Mouse (Mus musculus) hindbrain, embryonic 14.5 days (tissue): ENCODE measurements around the gene Ralgps1. TPM values are rescaled to one million over a fixed set of nuclear protein-coding genes. Genes with fewer than 3 reads are reported as not detected.

Source experiments
- ATAC-seq: fragments of 200-750 bp; cut with Nextera tagmentation; 2 replicates; pipeline ENCODE4 v1.8.0; 2017; ENCODE audit warnings: moderate number of reproducible peaks, mild to moderate bottlenecking, moderate TSS enrichment, moderate library complexity; ENCODE audit not compliant: low FRiP score
- DNase-seq: peaks from one replicate; pipeline ENCODE4 v3.0.0-alpha.2; 2015; ENCODE audit warnings: low spot score
- H3K27ac ChIP-seq: fragments of 300-500 bp; sonication (generic); 2 replicates; pipeline ENCODE4 v1.5.1; 2014; ENCODE audit warnings: mild to moderate bottlenecking, moderate library complexity
- H3K27me3 ChIP-seq: fragments of 300-500 bp; sonication (generic); 2 replicates; pipeline ENCODE4 v1.6.1; 2014; ENCODE audit warnings: mild to moderate bottlenecking, low read length, mixed read lengths; ENCODE audit not compliant: control insufficient read depth, insufficient read depth
- H3K36me3 ChIP-seq: fragments of 300-500 bp; sonication (generic); replicated peaks from 2 replicates; pipeline ENCODE4 v1.6.1; 2014; ENCODE audit not compliant: control insufficient read depth, insufficient read depth
- H3K4me1 ChIP-seq: fragments of 300-500 bp; sonication (generic); replicated peaks from 2 replicates; pipeline ENCODE4 v1.6.1; 2014; ENCODE audit warnings: antibody characterized with exemption, low read length, mixed read lengths; ENCODE audit not compliant: control insufficient read depth, insufficient read depth
- H3K4me2 ChIP-seq: fragments of 300-500 bp; sonication (generic); replicated peaks from 2 replicates; pipeline ENCODE4 v1.6.1; 2014; ENCODE audit warnings: mild to moderate bottlenecking, moderate library complexity
- H3K4me3 ChIP-seq: fragments of 300-500 bp; sonication (generic); replicated peaks from 2 replicates; pipeline ENCODE4 v1.5.1; 2014; ENCODE audit warnings: mild to moderate bottlenecking, low read length
- H3K9ac ChIP-seq: fragments of 300-500 bp; sonication (generic); 2 replicates; pipeline ENCODE4 v1.6.1; 2014
- H3K9me3 ChIP-seq: fragments of 300-500 bp; sonication (generic); 2 replicates; pipeline ENCODE4 v1.6.1; 2016; ENCODE audit warnings: low read length; ENCODE audit not compliant: control insufficient read depth
- WGBS: fragments of 180-500 bp; shearing (Covaris S2); extraction: QIAGEN DNeasy Blood & Tissue Kit; methylation state at CpG from one replicate; pipeline ENCODE4 v1.1.7; 2014; 5-methylcytosine and 5-hydroxymethylcytosine counted together
- polyA plus RNA-seq: library from polyadenylated mRNA; unstranded; fragments of >200 nt; fragmentation: Nextera tagmentation; extraction: Ambion mirVana; gene quantifications from 2 replicates; pipeline ENCODE4 v1.2.1, GENCODE M21; 2014

Gene Ralgps1
- polyA plus RNA-seq, 1 experiment from 2014 or later, result 57.0 TPM

DNA sequence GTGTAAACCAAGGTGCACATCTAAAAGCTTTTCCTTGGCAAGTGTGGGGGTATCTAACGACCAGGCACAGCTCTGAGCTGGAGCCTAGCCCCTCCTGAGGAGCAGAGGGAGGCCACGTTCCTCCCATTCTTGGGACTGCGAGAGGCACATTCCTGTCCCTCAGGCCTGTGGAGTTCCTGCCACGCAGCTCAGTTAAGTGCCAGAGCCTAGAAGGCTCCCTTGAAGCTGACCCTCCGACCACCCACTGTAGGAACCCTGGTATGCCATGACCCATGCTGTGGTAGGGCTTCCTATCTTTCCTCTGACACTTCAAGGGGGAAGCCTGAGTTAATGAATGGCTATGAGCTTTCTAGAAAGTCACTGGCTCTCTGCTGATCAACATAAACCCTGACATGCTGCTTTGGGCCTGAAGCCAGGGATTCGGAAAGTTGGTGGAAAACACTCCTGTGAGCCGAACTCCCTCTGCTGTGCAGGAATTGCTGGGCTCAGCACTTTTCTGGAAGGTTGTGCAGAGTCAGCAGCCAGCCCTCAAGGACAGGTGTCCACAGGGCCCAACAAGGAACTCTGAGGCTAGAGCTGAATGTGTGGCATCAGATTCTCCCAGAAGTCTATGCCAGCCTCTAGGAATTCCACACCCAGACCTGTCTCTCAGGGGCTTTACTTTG, 205.4 kb downstream of the Ralgps1 start:
- no peak for ATAC-seq
- H3K9me3 ChIP-seq, result no peaks in the 10 kb centered on the region
- H3K4me2 ChIP-seq, result no peak overlapping the region
- H3K4me1 ChIP-seq, result no peaks in the 10 kb centered on the region; the same call in 1 of the 2 replicates
- 0 out of 2 replicates have a peak overlapping the region, but pooled peaks have one; percentile 51 for H3K27ac ChIP-seq
- H3K4me3 ChIP-seq, result no peak overlapping the region
- peaks cover 54% of the 10 kb centered on the region for H3K36me3 ChIP-seq
- DNase-seq, result no peak
- WGBS, result 53% methylated on average over 7 of the region's 7 CpGs
- H3K9ac ChIP-seq, result no peak overlapping the region
- no peaks in the 10 kb centered on the region for H3K27me3 ChIP-seq

DNA sequence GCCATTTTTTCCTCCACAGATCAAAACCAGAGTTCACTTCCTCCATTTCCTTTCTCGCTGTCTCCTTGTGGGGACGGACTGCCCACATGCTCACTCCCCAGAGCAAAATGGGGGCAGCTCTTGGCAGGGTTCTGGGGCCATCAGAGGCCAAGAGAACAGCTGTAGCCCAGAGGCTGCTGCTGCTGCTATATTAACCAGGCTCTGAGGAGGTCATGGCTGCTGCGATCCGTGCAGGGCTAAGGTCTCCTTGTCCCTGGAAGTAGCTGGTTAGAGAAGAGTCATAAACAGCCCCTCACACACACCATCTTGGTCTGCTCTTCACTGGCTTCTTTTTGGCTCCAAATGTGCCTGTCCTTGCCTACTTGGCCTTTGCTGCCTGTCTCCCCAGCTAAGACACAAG, 206.1 kb downstream of the Ralgps1 start:
- peaks cover 54% of the 10 kb centered on the region for H3K36me3 ChIP-seq
- H3K27ac ChIP-seq, result 0 out of 2 replicates have a peak overlapping the region, but pooled peaks have one; percentile 51
- H3K9me3 ChIP-seq, result no peaks in the 10 kb centered on the region
- no peaks in the 10 kb centered on the region for H3K27me3 ChIP-seq
- DNase-seq (no peak), ATAC-seq (no peak)
- H3K4me2 ChIP-seq, result no peak overlapping the region
- H3K4me1 ChIP-seq, result no peaks in the 10 kb centered on the region
- no peak overlapping the region for H3K4me3 ChIP-seq
- no peak overlapping the region for H3K9ac ChIP-seq
- 82% methylated on average over 4 of the region's 4 CpGs for WGBS

DNA sequence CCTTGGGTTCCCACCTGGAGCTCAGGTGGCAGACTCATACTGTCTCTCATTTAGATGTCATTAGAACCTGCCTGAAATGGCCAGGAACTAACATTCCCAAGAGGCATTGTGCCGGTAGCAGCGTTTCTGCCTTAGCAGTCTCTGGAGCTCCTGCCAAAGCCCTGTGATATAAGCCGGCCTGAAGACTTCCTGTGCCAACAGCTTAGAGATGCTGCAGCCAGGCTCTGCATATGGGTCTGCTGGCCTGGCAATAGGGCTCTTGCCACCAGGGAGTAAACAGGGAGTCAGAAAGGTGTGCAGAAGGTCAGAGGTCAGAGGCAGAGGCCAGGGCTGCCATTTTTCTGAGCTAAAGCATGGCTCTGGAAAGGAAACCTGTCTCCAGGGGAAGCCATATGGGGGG, 206.6 kb downstream of the Ralgps1 start:
- ATAC-seq (no peak), DNase-seq (no peak)
- peaks cover 59% of the 10 kb centered on the region for H3K36me3 ChIP-seq
- WGBS, result 66% methylated on average over 3 of the region's 3 CpGs
- H3K27me3 ChIP-seq, result no peaks in the 10 kb centered on the region
- no peaks in the 10 kb centered on the region for H3K4me1 ChIP-seq
- no peak overlapping the region for H3K4me2 ChIP-seq
- H3K9ac ChIP-seq, result no peak overlapping the region
- H3K4me3 ChIP-seq, result no peak overlapping the region
- H3K27ac ChIP-seq, result no peak overlapping the region; the same call in 1 of the 2 replicates
- H3K9me3 ChIP-seq, result no peaks in the 10 kb centered on the region

- 87% methylated on average over 2 of the region's 2 CpGs for WGBS
- Histone ChIP-seq H3K36me3 (peaks cover 61% of the 10 kb centered on the region), H3K27ac (no peak overlapping the region), H3K4me1 (no peaks in the 10 kb centered on the region), H3K9me3 (no peaks in the 10 kb centered on the region), H3K9ac (no peak overlapping the region), H3K4me2 (no peak overlapping the region), H3K4me3 (no peak overlapping the region), H3K27me3 (no peaks in the 10 kb centered on the region)
- no peak for DNase-seq
- no peak for ATAC-seq
Measured at GRCm38 (mm10) chr2:33162126-33162525, 209.2 kb downstream of the Ralgps1 start.

DNA sequence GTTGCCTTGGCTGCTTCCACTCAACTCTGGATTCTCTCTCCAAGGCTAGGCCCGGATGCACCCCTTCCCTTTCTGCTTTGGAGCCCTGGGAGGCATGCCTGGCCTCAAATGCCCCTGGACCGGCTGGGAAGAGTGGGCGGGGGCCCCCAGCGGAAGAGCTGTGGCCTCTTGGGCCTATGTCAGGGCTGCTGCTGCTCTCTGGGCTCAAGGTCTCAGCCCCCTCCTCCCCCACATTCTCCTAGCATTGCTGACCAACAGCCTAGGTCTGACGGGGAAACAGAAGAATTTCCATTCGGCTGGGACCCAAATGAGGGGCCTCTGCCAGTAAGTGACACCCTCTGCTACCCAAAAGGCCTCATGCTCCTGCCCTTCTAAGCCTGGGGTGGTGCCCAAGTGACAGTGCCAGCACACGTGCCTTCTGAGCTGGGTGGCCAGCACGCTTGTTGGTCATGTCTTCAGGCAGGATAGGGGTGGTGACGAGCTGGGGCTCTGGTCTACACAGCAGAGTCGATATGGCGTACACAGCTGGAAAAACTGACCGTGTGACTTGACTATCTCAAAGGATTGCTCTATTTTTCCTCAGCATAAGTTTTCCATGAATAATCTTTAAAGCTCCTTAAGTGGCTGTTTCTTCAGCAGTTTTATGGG, 210.8 kb downstream of the Ralgps1 start:
- Histone ChIP-seq H3K4me3 (no peak overlapping the region), H3K9ac (no peak overlapping the region), H3K9me3 (no peaks in the 10 kb centered on the region), H3K36me3 (peaks cover 53% of the 10 kb centered on the region), H3K4me2 (no peak overlapping the region), H3K27me3 (no peaks in the 10 kb centered on the region), H3K4me1 (no peaks in the 10 kb centered on the region), H3K27ac (no peak overlapping the region)
- DNase-seq (no peak), ATAC-seq (no peak)
- WGBS, result 76% methylated on average over 12 of the region's 12 CpGs

DNA sequence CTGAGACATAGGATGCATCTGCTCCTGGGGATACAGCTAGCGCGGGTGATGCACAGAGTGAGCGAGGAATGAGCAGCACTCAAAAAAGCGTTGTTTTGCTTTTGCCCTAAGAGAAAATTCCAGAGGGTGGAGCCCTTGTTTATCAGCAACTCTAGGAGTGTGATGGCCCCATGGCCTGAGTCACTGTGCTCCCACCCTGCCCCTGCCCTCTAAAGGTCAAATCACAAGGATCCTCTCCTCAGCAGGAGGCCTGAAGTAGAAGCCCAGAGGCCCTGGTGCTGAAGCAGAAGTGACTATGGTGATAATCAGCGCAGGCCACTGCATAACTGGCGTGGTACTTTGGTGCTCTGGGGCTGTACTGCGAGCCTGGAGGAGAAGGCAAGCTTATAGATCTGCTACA, 211.7 kb downstream of the Ralgps1 start:
- H3K4me1 ChIP-seq, result no peaks in the 10 kb centered on the region
- ATAC-seq, result no peak

GRCm38 (mm10) chr2:33158895-33159294, 212.4 kb downstream of the Ralgps1 start:
- 92% methylated on average over 6 of the region's 6 CpGs for WGBS
- no peak overlapping the region for H3K27ac ChIP-seq
- peaks cover 55% of the 10 kb centered on the region for H3K36me3 ChIP-seq
- H3K4me1 ChIP-seq, result no peaks in the 10 kb centered on the region
- no peak overlapping the region for H3K4me3 ChIP-seq
- DNase-seq, result no peak
- H3K9ac ChIP-seq, result no peak overlapping the region
- no peaks in the 10 kb centered on the region for H3K9me3 ChIP-seq
- ATAC-seq, result no peak
- H3K4me2 ChIP-seq, result no peak overlapping the region
- H3K27me3 ChIP-seq, result no peaks in the 10 kb centered on the region

More for the DNA sequence above, 211.7 kb downstream of the Ralgps1 start:
- Histone ChIP-seq H3K4me2 (no peak overlapping the region), H3K27ac (no peak overlapping the region), H3K9ac (no peak overlapping the region), H3K27me3 (no peaks in the 10 kb centered on the region), H3K9me3 (no peaks in the 10 kb centered on the region), H3K36me3 (peaks cover 53% of the 10 kb centered on the region), H3K4me3 (no peak overlapping the region)
- 89% methylated on average over 7 of the region's 7 CpGs for WGBS
- DNase-seq, result no peak

DNA sequence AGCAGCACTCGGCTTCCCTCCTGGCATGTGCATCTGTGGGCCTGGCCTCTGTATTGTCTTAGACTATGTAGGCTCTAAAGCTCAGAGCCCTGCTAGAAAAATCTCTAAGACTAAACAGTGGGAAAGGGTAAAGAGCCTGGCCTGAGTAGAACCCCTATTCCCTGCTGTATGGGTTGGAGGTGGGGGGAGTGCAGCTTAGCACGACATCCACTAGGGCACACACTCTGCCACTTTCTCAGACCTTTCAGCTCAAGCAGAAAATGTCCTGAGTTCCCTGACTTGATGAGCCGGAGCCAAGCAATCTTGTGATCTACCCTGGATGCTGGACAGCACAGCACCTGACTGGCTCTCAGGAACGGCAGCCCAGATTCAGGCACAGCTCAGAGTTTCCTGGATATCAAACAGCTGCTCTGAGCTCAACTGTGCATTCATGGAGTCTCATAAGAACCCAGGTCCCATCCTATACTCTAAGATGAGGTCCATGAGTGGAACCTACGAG, 215.0 kb downstream of the Ralgps1 start:
- ATAC-seq, result no peak
- Histone ChIP-seq H3K9ac (no peak overlapping the region), H3K4me2 (no peak overlapping the region), H3K4me1 (no peaks in the 10 kb centered on the region), H3K36me3 (peaks cover 38% of the 10 kb centered on the region), H3K9me3 (no peaks in the 10 kb centered on the region), H3K27ac (no peak overlapping the region), H3K4me3 (no peak overlapping the region), H3K27me3 (no peaks in the 10 kb centered on the region)
- no peak for DNase-seq
- WGBS, result 71% methylated on average over 5 of the region's 5 CpGs

DNA sequence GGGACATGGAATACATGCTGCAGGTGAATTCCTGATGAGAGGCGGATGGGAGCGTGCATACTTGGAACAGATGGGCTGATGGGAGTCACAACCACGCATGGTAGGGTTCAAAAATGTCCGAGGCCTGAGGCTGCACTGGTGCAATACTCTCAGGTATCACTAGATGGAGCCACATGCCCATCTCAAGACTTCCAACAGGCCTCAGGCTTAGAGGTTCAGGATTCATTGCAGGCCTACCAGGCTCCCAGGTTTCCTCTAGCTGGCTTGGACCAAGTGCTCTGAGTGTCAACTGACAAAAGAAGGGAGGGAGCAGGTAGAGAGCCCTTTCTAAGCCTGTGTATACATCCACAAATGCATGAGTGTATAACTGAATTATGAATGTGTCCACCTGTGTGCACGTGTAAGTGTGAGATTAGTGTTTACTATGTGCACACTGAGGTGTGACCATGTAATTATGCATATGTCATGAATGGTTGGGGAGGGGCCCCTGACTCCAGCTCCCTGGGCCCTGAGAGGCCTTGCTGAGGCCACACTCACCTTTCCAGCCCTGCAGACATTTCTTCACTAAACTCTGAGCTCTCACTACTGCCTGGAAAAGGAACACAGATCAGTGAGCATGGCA, 216.4 kb downstream of the Ralgps1 start:
- H3K36me3 ChIP-seq, result peaks cover 41% of the 10 kb centered on the region
- no peaks in the 10 kb centered on the region for H3K4me1 ChIP-seq
- no peak overlapping the region; the same call in 1 of the 2 replicates for H3K27ac ChIP-seq
- 25% methylated on average over 5 of the region's 5 CpGs for WGBS
- ATAC-seq (peak; percentile 51), DNase-seq (peak; percentile 86)
- H3K4me3 ChIP-seq, result no peak overlapping the region
- H3K4me2 ChIP-seq, result no peak overlapping the region
- H3K9ac ChIP-seq, result no peak overlapping the region
- H3K9me3 ChIP-seq, result no peaks in the 10 kb centered on the region
- H3K27me3 ChIP-seq, result no peaks in the 10 kb centered on the region
